Mouse (Mus musculus) limb, embryonic 11.5 days (tissue): ENCODE measurements around the gene Helz2. TPM values are rescaled to one million over a fixed set of nuclear protein-coding genes. Genes with fewer than 3 reads are reported as not detected.

ENCODE experiments used
- ATAC-seq: fragments of 200-750 bp; cut with Nextera tagmentation; 2 replicates; pipeline ENCODE4 v1.8.0; 2017; ENCODE audit warnings: low read depth; ENCODE audit not compliant: insufficient number of reproducible peaks, low FRiP score, low TSS enrichment
- DNase-seq: peaks from one replicate; pipeline ENCODE4 v3.0.0-alpha.2; 2015; ENCODE audit warnings: low spot score
- H3K27ac ChIP-seq: fragments of 300-500 bp; sonication (generic); replicated peaks from 2 replicates; pipeline ENCODE4 v1.5.1; 2014; ENCODE audit warnings: low read depth, mild to moderate bottlenecking, low read length
- H3K27me3 ChIP-seq: fragments of 300-500 bp; sonication (generic); 2 replicates; pipeline ENCODE4 v1.6.1; 2014; ENCODE audit warnings: mild to moderate bottlenecking, low read length, mixed read lengths; ENCODE audit not compliant: control insufficient read depth, insufficient read depth
- H3K36me3 ChIP-seq: fragments of 300-500 bp; sonication (generic); 2 replicates; pipeline ENCODE4 v1.6.1; 2014; ENCODE audit warnings: mild to moderate bottlenecking, low read length, moderate library complexity, mixed read lengths; ENCODE audit not compliant: control insufficient read depth, insufficient read depth
- H3K4me1 ChIP-seq: fragments of 300-500 bp; sonication (generic); 2 replicates; pipeline ENCODE4 v1.6.1; 2014; ENCODE audit warnings: low read length, mixed read lengths; ENCODE audit not compliant: control insufficient read depth, insufficient read depth
- H3K4me2 ChIP-seq: fragments of 300-500 bp; sonication (generic); 2 replicates; pipeline ENCODE4 v1.6.1; 2014; ENCODE audit warnings: low read depth, mild to moderate bottlenecking, moderate library complexity; ENCODE audit not compliant: severe bottlenecking
- H3K4me3 ChIP-seq: fragments of 300-500 bp; sonication (generic); 2 replicates; pipeline ENCODE4 v1.5.1; 2014; ENCODE audit warnings: low read depth, low read length
- H3K9ac ChIP-seq: fragments of 300-500 bp; sonication (generic); 2 replicates; pipeline ENCODE4 v1.6.1; 2014; ENCODE audit warnings: mild to moderate bottlenecking, low read length
- H3K9me3 ChIP-seq: fragments of 300-500 bp; sonication (generic); 2 replicates; pipeline ENCODE4 v1.6.1; 2016; ENCODE audit warnings: low read length; ENCODE audit not compliant: control insufficient read depth
- WGBS: fragments of 180-500 bp; shearing (Covaris S2); extraction: QIAGEN DNeasy Blood & Tissue Kit; methylation state at CpG from one replicate; pipeline ENCODE4 v1.1.7; 2014; 5-methylcytosine and 5-hydroxymethylcytosine counted together
- polyA plus RNA-seq: library from polyadenylated mRNA; unstranded; fragments of >200 nt; fragmentation: Nextera tagmentation; extraction: Ambion mirVana; gene quantifications from 2 replicates; pipeline ENCODE4 v1.2.1, GENCODE M21; 2014

Helz2 gene
- polyA plus RNA-seq, 1 experiment from 2014 or later: 0.99 TPM

GRCm38 (mm10) chr2:181219538-181220216 lies 22.1 kb downstream of the Helz2 start, which contains the start of gene Fndc11:
TSS of gene Fndc11 (plus strand) at chr2:181220013.
- Histone ChIP-seq H3K9me3 (no peaks in the 10 kb centered on the region), H3K9ac (peak within 1 kb of the TSS; percentile 31; the same call in 1 of the 2 replicates), H3K36me3 (no peaks in the 10 kb centered on the region), H3K4me2 (peak within 1 kb of the TSS; percentile 45), H3K27me3 (no peaks in the 10 kb centered on the region), H3K27ac (peak within 1 kb of the TSS; percentile 80), H3K4me1 (peaks cover 15% of the 10 kb centered on the region; the same call in 1 of the 2 replicates), H3K4me3 (peak within 1 kb of the TSS; percentile 22)
- 2% methylated on average over 25 of the region's 25 CpGs for WGBS
- ATAC-seq (peak; percentile 94), DNase-seq (peak; percentile 90)

- 47% methylated on average over 5 of the region's 5 CpGs for WGBS
- ATAC-seq (no peak), DNase-seq (no peak)
- Histone ChIP-seq H3K27ac (peak overlapping the region; percentile 80), H3K36me3 (no peaks in the 10 kb centered on the region), H3K27me3 (peaks cover 2% of the 10 kb centered on the region), H3K4me1 (peaks cover 15% of the 10 kb centered on the region; the same call in 1 of the 2 replicates), H3K4me3 (no peak overlapping the region; the same call in 1 of the 2 replicates), H3K4me2 (peak overlapping the region; percentile 45), H3K9ac (peak overlapping the region; percentile 12; the same call in 1 of the 2 replicates), H3K9me3 (no peaks in the 10 kb centered on the region)
These were observed 22.8 kb downstream of the Helz2 start for GRCm38 (mm10) chr2:181218881-181219485.

DNA sequence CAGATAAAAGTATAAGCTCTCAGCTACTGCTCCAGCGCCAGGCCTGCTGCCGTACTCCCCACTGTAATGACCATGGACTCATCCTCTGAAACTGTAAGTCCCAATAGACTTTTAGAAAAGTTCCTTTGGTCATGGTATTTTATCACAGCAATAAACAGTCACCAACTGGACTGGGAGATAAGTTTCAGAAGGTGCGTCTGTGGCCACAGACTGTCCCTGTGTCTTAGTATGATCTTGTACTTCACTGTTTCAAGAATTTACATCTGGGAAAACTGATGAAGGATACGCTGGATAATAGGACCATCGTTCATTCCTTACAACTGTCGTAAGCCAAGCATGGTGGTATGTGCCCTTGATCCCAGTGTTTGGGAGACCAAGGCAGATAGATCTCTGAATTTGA lies 25.8 kb downstream of the Helz2 start:
- Histone ChIP-seq H3K9me3 (no peaks in the 10 kb centered on the region), H3K4me2 (no peak overlapping the region), H3K27me3 (peaks cover 25% of the 10 kb centered on the region), H3K27ac (no peak overlapping the region), H3K4me1 (peaks cover 23% of the 10 kb centered on the region), H3K4me3 (no peak overlapping the region), H3K36me3 (no peaks in the 10 kb centered on the region), H3K9ac (no peak overlapping the region)
- 89% methylated on average over 6 of the region's 6 CpGs for WGBS
- DNase-seq (no peak), ATAC-seq (no peak)

- Histone ChIP-seq H3K4me2 (peak within 1 kb of the TSS; percentile 61), H3K9ac (peak within 1 kb of the TSS; percentile 34; the same call in 1 of the 2 replicates), H3K27me3 (peaks cover 25% of the 10 kb centered on the region), H3K36me3 (no peaks in the 10 kb centered on the region), H3K9me3 (no peaks in the 10 kb centered on the region), H3K4me1 (peaks cover 8% of the 10 kb centered on the region; the same call in 1 of the 2 replicates), H3K4me3 (peak within 1 kb of the TSS; percentile 29), H3K27ac (no peak within 1 kb of the TSS)
- DNase-seq: peak; percentile 69
- ATAC-seq: peak; percentile 65; the same call in 1 of the 2 replicates
- WGBS: under 1% methylated on average over 17 of the region's 17 CpGs
These were observed 28.8 kb downstream of the Helz2 start, which contains the start of gene Srms for GRCm38 (mm10) chr2:181213021-181213445. TSS of gene Srms (minus strand) at chr2:181213185.

DNA sequence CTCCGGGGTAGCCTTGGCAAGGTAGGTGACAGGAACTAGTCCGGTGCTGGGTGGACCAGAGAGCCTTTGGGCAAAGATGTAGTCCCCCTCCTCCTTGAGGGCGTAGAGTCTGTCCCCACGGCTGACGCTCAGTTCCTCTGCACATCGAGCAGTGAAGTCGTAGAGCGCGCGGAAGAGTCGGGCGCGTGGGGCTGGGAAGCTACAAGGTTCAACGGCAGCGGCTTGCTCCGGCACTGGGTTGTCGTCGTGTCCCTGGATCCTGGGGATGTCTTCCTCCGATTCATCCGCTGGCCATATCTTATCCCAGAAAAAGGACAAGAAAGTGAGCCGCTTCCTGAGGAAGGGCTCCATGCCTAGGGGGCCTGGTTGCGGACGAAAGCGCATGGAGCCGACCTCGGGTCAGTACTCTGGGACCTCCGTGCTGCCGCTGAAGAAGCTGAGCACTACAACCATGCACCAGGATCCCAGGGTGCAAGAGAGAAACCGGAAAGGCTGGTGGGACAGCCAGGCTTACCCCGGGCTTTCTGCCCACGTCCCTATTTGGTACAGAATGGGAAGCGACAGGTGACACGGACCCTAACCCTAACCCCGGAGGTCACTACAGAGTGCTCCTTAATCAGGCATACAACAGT lies 29.3 kb downstream of the Helz2 start:
- no peaks in the 10 kb centered on the region for H3K36me3 ChIP-seq
- H3K27ac ChIP-seq: no peak overlapping the region
- H3K27me3 ChIP-seq: peaks cover 25% of the 10 kb centered on the region
- WGBS: 4% methylated on average over 34 of the region's 34 CpGs
- H3K4me1 ChIP-seq: peaks cover 8% of the 10 kb centered on the region; the same call in 1 of the 2 replicates
- peak overlapping the region; percentile 34; the same call in 1 of the 2 replicates for H3K9ac ChIP-seq
- H3K9me3 ChIP-seq: no peaks in the 10 kb centered on the region
- H3K4me3 ChIP-seq: peak overlapping the region; percentile 29
- ATAC-seq (0 out of 2 replicates have a peak, but pooled peaks have one; percentile 19), DNase-seq (peak; percentile 44)
- H3K4me2 ChIP-seq: peak overlapping the region; percentile 61

DNA sequence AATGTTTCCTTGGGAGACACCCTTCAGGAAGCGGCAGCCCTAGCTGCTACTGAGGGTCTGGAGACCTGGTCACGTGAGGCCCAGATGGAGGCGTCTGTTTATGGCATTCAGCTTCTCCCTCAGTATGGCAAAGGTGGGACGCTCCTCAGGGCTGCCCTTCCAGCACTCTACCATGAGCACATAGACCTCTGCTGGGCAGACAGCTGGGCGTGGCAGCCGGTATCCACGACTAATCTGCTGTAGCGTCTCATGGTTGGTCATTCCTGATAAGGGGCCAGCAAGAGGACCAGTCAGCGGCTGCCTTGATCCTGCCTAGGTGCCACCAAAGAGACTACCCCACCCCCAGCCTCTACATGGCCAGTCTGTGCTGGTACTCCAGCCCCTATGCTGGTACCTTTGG lies 35.7 kb downstream of the Helz2 start:
- no peak for ATAC-seq
- Histone ChIP-seq H3K27me3 (no peaks in the 10 kb centered on the region), H3K36me3 (no peaks in the 10 kb centered on the region), H3K27ac (no peak overlapping the region), H3K9ac (no peak overlapping the region), H3K4me3 (no peak overlapping the region), H3K9me3 (no peaks in the 10 kb centered on the region), H3K4me1 (no peaks in the 10 kb centered on the region), H3K4me2 (no peak overlapping the region)
- 74% methylated on average over 9 of the region's 9 CpGs for WGBS
- DNase-seq: no peak

DNA sequence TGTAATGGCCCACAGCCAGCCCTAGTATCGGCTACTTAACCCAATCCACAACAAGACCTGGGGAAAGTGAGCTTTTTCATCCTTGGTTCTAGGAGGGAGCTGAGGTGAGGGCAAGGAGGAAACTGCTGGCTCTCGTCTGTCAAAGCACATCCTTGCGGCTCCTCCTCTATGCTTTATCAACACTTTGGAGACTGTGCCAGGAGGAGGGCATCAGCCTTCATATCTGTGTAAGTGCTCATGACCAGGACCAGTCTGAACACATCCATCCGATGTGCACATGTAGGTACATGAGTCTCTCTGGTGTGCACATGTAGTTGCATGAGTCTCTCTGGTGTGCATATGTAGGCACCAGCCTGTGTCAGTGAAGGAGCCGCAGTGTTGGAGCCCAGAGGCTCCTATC lies 36.1 kb downstream of the Helz2 start:
- ATAC-seq: no peak
- no peak overlapping the region for H3K4me3 ChIP-seq
- no peak overlapping the region for H3K9ac ChIP-seq
- H3K4me2 ChIP-seq: no peak overlapping the region
- WGBS: 90% methylated on average over 5 of the region's 5 CpGs
- H3K27me3 ChIP-seq: no peaks in the 10 kb centered on the region
- no peaks in the 10 kb centered on the region for H3K36me3 ChIP-seq
- H3K9me3 ChIP-seq: no peaks in the 10 kb centered on the region
- no peak overlapping the region for H3K27ac ChIP-seq
- DNase-seq: no peak
- H3K4me1 ChIP-seq: no peaks in the 10 kb centered on the region

- no peak overlapping the region for H3K27ac ChIP-seq
- ATAC-seq (no peak), DNase-seq (no peak)
- H3K36me3 ChIP-seq: no peaks in the 10 kb centered on the region
- H3K4me3 ChIP-seq: no peak overlapping the region
- H3K27me3 ChIP-seq: no peaks in the 10 kb centered on the region
- no peak overlapping the region for H3K9ac ChIP-seq
- no peaks in the 10 kb centered on the region for H3K9me3 ChIP-seq
- H3K4me1 ChIP-seq: no peaks in the 10 kb centered on the region
- WGBS: 84% methylated on average over 6 of the region's 6 CpGs
- H3K4me2 ChIP-seq: no peak overlapping the region
These were observed 38.9 kb downstream of the Helz2 start for GRCm38 (mm10) chr2:181202886-181203285.
